Mouse (Mus musculus): ENCODE data around the gene Maneal. TPM values are rescaled to one million over a fixed set of nuclear protein-coding genes. Genes with fewer than 3 reads are reported as not detected.

The Maneal gene
- total and polyA plus RNA-seq, 3 experiments = 0.08 TPM; not detected in 2

GRCm38 (mm10) chr4:124818832-124819231 is 43.1 kb downstream of the Maneal start:
- TF ChIP-seq TBP (conservative IDR thresholded peaks at IDR 0.05; ENCODE audit: low read depth, low read length) = no peak
- TF ChIP-seq POLR2AphosphoS2 (IDR thresholded peaks at IDR 0.05; ENCODE audit: low read depth, low read length) = no peak
- no peak for TF ChIP-seq CHD1 (IDR thresholded peaks at IDR 0.05; ENCODE audit: low read depth, low read length)
- no peak for TF ChIP-seq MXI1 (IDR thresholded peaks at IDR 0.05; ENCODE audit: low read depth, low read length)
- no peak for TF ChIP-seq RAD21 (IDR thresholded peaks at IDR 0.05; ENCODE audit: low read depth, low read length)
- no peak for TF ChIP-seq ZMIZ1 (IDR thresholded peaks at IDR 0.05; ENCODE audit: low read depth, low read length)
- no peak for TF ChIP-seq MAFK (IDR thresholded peaks at IDR 0.05; ENCODE audit: insufficient replicate concordance, low read length)
- no peak for TF ChIP-seq MAZ (IDR thresholded peaks at IDR 0.05; ENCODE audit: low read depth, low read length)
- no peak for TF ChIP-seq E2F4 (IDR thresholded peaks at IDR 0.05; ENCODE audit: insufficient replicate concordance, low read depth, low read length)
- Histone ChIP-seq H3K4me1 (ENCODE audit: control insufficient read depth in 1 of 2, insufficient read depth in 2 of 2) (peaks cover 0 to 35% of the 10 kb centered on the region in 2 experiments; a peak in 2 of 4 replicates), H3K27me3 (replicated peaks) (no peaks in the 10 kb centered on the region), H3K9ac (ENCODE audit: insufficient read depth, low read depth) (no peak overlapping the region), H3K79me2 (replicated peaks; ENCODE audit: control insufficient read depth, extremely low read depth, insufficient read depth, poor library complexity, severe bottlenecking) (peaks cover 18% of the 10 kb centered on the region), H3K4me2 (ENCODE audit: insufficient read depth, low read depth, poor library complexity, severe bottlenecking) (no peak overlapping the region), H3K4me3 (replicated peaks in 1 of 3; ENCODE audit: low read depth in 2 of 3, low read length in 2 of 3, poor library complexity in 1 of 3) (no peak overlapping the region), H3K27ac (ENCODE audit: insufficient read depth, low read depth) (no peak overlapping the region), H3K36me3 (replicated peaks in 1 of 2; ENCODE audit: control insufficient read depth in 1 of 2, insufficient read depth in 1 of 2, low read length in 1 of 2) (peaks cover 58 to 92% of the 10 kb centered on the region in 2 experiments), H3K9me3 (replicated peaks; ENCODE audit: low read length) (no peaks in the 10 kb centered on the region)
- DNase-seq (ENCODE audit: extremely low read depth) = no peak
- in situ Hi-C loops (cut with MboI; ENCODE audit: low pct_ligation_motif_present, low pct_unique_long_range_greater_than_20kb, low sequenced_read_pairs) (no loop called here), dilution Hi-C loops (cut with MboI; ENCODE audit: extremely low pct_ligation_motif_present, extremely low pct_unique_long_range_greater_than_20kb, low sequenced_read_pairs) (no loop called here)

- Histone ChIP-seq H3K27ac (ENCODE audit: insufficient read depth, low read depth) (no peak overlapping the region), H3K9ac (ENCODE audit: insufficient read depth, low read depth) (no peak overlapping the region), H3K36me3 (replicated peaks in 1 of 2; ENCODE audit: control insufficient read depth in 1 of 2, insufficient read depth in 1 of 2, low read length in 1 of 2) (peaks cover 48 to 90% of the 10 kb centered on the region in 2 experiments), H3K9me3 (replicated peaks; ENCODE audit: low read length) (no peaks in the 10 kb centered on the region), H3K27me3 (replicated peaks) (no peaks in the 10 kb centered on the region), H3K4me3 (replicated peaks in 1 of 3; ENCODE audit: low read depth in 2 of 3, low read length in 2 of 3, poor library complexity in 1 of 3) (no peak overlapping the region), H3K4me2 (ENCODE audit: insufficient read depth, low read depth, poor library complexity, severe bottlenecking) (no peak overlapping the region), H3K4me1 (ENCODE audit: control insufficient read depth in 1 of 2, insufficient read depth in 2 of 2) (peaks cover 0 to 40% of the 10 kb centered on the region in 2 experiments; a peak in 2 of 4 replicates), H3K79me2 (replicated peaks; ENCODE audit: control insufficient read depth, extremely low read depth, insufficient read depth, poor library complexity, severe bottlenecking) (peaks cover 23% of the 10 kb centered on the region)
- TF ChIP-seq TCF12 (IDR thresholded peaks at IDR 0.05; ENCODE audit: low read depth, low read length) = no peak
- no peak for TF ChIP-seq POLR2AphosphoS2 (IDR thresholded peaks at IDR 0.05; ENCODE audit: low read depth, low read length)
- no peak for TF ChIP-seq MYC (IDR thresholded peaks at IDR 0.05; ENCODE audit: low read depth, low read length)
- no peak for TF ChIP-seq ZNF384 (IDR thresholded peaks at IDR 0.05; ENCODE audit: low read depth, low read length)
- no peak for TF ChIP-seq ZMIZ1 (IDR thresholded peaks at IDR 0.05; ENCODE audit: low read depth, low read length)
- TF ChIP-seq MAZ (IDR thresholded peaks at IDR 0.05; ENCODE audit: low read depth, low read length) = no peak
- no peak for TF ChIP-seq TBP (conservative IDR thresholded peaks at IDR 0.05; ENCODE audit: low read depth, low read length)
- TF ChIP-seq CHD2 (IDR thresholded peaks at IDR 0.05; ENCODE audit: low read length) = no peak
- TF ChIP-seq ZC3H11A (IDR thresholded peaks at IDR 0.05; ENCODE audit: low read depth, low read length) = no peak
- no peak for TF ChIP-seq GABPA (IDR thresholded peaks at IDR 0.05; ENCODE audit: insufficient replicate concordance, low read depth, low read length)
- no peak for TF ChIP-seq E2F4 (IDR thresholded peaks at IDR 0.05; ENCODE audit: insufficient replicate concordance, low read depth, low read length)
- no peak for TF ChIP-seq MXI1 (IDR thresholded peaks at IDR 0.05; ENCODE audit: low read depth, low read length)
- TF ChIP-seq SIN3A (IDR thresholded peaks at IDR 0.05; ENCODE audit: low read length) = no peak
- TF ChIP-seq HCFC1 (IDR thresholded peaks at IDR 0.05; ENCODE audit: low read depth, low read length) = no peak
- TF ChIP-seq EP300 (IDR thresholded peaks at IDR 0.05; ENCODE audit: low read length) = no peak
- no peak for TF ChIP-seq USF2 (conservative IDR thresholded peaks at IDR 0.05; ENCODE audit: low read depth, low read length)
- no peak for TF ChIP-seq POLR2A (IDR thresholded peaks at IDR 0.05; ENCODE audit: low read depth, low read length)
- TF ChIP-seq ZKSCAN1 (IDR thresholded peaks at IDR 0.05; ENCODE audit: borderline replicate concordance, low read depth, low read length) = no peak
- TF ChIP-seq IRF4 (IDR thresholded peaks at IDR 0.05; ENCODE audit: low read depth, low read length) = no peak
- no peak for TF ChIP-seq PAX5 (IDR thresholded peaks at IDR 0.05; ENCODE audit: low read length)
- no peak for DNase-seq (ENCODE audit: extremely low read depth)
- in situ Hi-C loops (cut with MboI; ENCODE audit: low pct_ligation_motif_present, low pct_unique_long_range_greater_than_20kb, low sequenced_read_pairs) = no loop called here
- dilution Hi-C loops (cut with MboI; ENCODE audit: extremely low pct_ligation_motif_present, extremely low pct_unique_long_range_greater_than_20kb, low sequenced_read_pairs) = no loop called here
These were observed 44.2 kb downstream of the Maneal start for GRCm38 (mm10) chr4:124817803-124818202.

Measured in CH12.LX (cell line).